Mouse (Mus musculus) heart, adult 2 months (tissue): ENCODE measurements around the gene Mpst.

Experiments used
- CTCF ChIP-seq: fragments of 200-600 bp; IDR thresholded peaks from 2 replicates; pipeline ENCODE4 v1.8.1; 2022; ENCODE audit warnings: antibody characterized with exemption, mild to moderate bottlenecking, moderate library complexity
- EP300 ChIP-seq: fragments of 200-500 bp; IDR thresholded peaks from 2 replicates; pipeline ENCODE4 v1.6.1; 2011; ENCODE audit warnings: low read depth, low read length, control low read depth; ENCODE audit not compliant: insufficient read depth
- POLR2A ChIP-seq: fragments of 200-500 bp; IDR thresholded peaks from 2 replicates; pipeline ENCODE4 v1.6.1; 2011; ENCODE audit warnings: mild to moderate bottlenecking, low read depth, low read length, control low read depth; ENCODE audit not compliant: insufficient read depth

- no peak for TF ChIP-seq CTCF
- no peak for TF ChIP-seq POLR2A
- TF ChIP-seq EP300, result no peak
Observed at GRCm38 (mm10) chr15:78367811-78368210, 38.4 kb upstream of the Mpst start.
